Mouse (Mus musculus) olfactory bulb, adult 2 months (tissue): ENCODE results near the gene Helz2. TPM values are rescaled to one million over a fixed set of nuclear protein-coding genes. Genes with fewer than 3 reads are reported as not detected.
"Not testable (repeated sequence)": the region's sequence is repeated elsewhere in the genome, so short reads cannot be mapped to it uniquely, and the experiment has no call there.

Source experiments
- H3K27ac ChIP-seq: fragments of 200-500 bp; 2 replicates; pipeline ENCODE4 v1.5.1; 2012; ENCODE audit warnings: low read depth, low read length; ENCODE audit not compliant: insufficient read depth
- H3K4me1 ChIP-seq: fragments of 200-500 bp; 2 replicates; pipeline ENCODE4 v1.6.1; 2012; ENCODE audit warnings: low read length; ENCODE audit not compliant: control insufficient read depth, insufficient read depth
- H3K4me3 ChIP-seq: fragments of 200-500 bp; 2 replicates; pipeline ENCODE4 v1.5.1; 2012; ENCODE audit warnings: mild to moderate bottlenecking, low read depth, low read length, moderate library complexity; ENCODE audit not compliant: insufficient read depth
- CTCF ChIP-seq: fragments of 200-500 bp; IDR thresholded peaks from 2 replicates; pipeline ENCODE4 v1.5.1; 2012; ENCODE audit warnings: low read depth, mild to moderate bottlenecking, low read length, moderate library complexity; ENCODE audit not compliant: insufficient read depth
- POLR2A ChIP-seq: fragments of 200-500 bp; IDR thresholded peaks from 2 replicates; pipeline ENCODE4 v1.6.1; 2012; ENCODE audit warnings: mild to moderate bottlenecking, low read depth, low read length, moderate library complexity; ENCODE audit not compliant: insufficient read depth
- WGBS: fragments of 180-500 bp; shearing (Covaris S2); methylation state at CpG from one replicate; pipeline ENCODE4 v1.1.7; 2018; 5-methylcytosine and 5-hydroxymethylcytosine counted together
- polyA plus RNA-seq: library from polyadenylated mRNA; stranded (reverse); fragments of >200 nt; gene quantifications from 2 replicates; pipeline ENCODE4 v1.2.4, GENCODE M21; 2012; ENCODE audit warnings: low replicate concordance; ENCODE audit not compliant: missing spikeins, insufficient read depth, insufficient read length

Gene Helz2
- polyA plus RNA-seq, 1 experiment: not detected

DNA sequence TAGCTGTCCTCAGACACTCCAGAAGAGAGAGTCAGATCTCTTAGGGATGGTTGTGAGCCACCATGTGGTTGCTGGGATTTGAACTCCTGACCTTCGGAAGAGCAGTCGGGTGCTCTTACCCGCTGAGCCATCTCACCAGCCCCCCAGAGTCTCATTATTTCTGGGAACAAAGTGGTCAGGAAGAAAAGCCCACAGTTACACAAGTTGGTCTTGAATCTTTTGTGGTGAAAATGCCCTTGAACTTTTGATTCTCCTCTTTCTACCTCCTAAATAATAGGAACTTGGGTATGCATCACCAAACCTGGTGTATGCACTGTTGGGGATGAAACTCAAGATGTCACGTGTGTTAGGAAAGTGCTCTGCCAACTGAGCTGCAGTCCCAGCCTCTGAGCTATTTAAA, 49.9 kb downstream of the Helz2 start:
- TF ChIP-seq CTCF (no peak), POLR2A (no peak)
- Histone ChIP-seq H3K27ac (no peak overlapping the region), H3K4me1 (peaks cover 6% of the 10 kb centered on the region), H3K4me3 (no peak overlapping the region)
- WGBS: 59% methylated on average over 4 of the region's 4 CpGs

DNA sequence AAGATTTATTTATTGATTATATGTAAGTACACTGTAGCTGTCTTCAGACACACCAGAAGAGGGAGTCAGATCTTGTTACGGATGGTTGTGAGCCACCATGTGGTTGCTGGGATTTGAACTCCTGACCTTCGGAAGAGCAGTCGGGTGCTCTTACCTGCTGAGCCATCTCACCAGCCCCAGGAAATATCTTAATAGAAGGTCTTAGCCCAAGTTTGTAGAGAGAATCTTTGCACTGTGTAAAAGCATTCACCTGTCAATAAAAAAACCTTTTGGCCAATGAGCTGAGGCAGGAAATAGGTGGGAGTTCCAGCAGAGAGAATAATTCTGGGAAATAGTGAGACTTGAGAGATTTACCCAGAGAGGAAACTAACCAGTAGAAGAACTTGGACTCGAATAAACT, 50.4 kb downstream of the Helz2 start:
- H3K27ac ChIP-seq, H3K4me3 ChIP-seq, H3K4me1 ChIP-seq: not testable (repeated sequence)
- WGBS: 74% methylated on average over 4 of the region's 4 CpGs

DNA sequence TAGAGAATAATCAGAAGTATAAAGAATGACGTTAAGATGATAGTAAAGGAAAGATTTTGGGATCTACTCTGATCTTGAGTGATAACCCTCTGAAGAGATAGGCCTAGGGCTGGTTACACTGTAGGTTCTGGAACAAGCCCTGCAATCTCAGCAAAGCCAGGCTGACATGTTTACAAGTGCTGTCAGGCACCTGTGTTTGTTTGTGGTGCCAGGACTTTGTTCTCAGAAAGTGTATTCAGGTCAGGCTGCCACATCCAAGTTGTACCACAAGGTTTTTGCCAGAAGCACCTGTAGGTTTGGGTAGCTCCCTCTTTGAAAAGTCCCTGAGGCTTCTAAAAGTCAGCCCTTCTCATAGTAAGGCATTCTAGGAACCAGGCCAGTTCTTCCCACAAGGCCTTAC, 52.5 kb downstream of the Helz2 start:
- Histone ChIP-seq H3K4me1 (peaks cover 6% of the 10 kb centered on the region), H3K27ac (no peak overlapping the region), H3K4me3 (no peak overlapping the region)
- 91% methylated on average over 1 of the region's 1 CpGs for WGBS
- TF ChIP-seq CTCF: no peak
- no peak for TF ChIP-seq POLR2A

DNA sequence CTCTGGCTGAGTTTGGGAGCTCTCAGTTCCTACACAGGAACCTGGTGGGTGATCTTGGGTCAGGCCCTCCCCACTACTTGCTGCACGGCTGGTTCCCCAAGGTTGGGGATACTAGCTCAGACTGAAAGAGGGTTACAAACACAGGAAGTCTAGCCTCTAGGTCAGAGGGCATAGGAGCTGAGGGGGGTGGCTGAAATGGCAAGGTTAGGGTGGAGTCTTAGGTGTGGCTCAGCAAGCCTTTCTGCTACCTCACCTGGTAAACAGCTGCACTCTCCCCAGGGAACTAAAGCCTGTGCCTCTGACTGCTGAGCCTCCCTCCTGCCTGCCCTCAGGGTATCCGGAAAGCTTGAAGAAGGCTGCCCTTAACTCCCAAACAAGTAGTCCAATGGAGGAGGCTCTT, 53.1 kb downstream of the Helz2 start:
- Histone ChIP-seq H3K27ac (no peak overlapping the region), H3K4me1 (peaks cover 6% of the 10 kb centered on the region), H3K4me3 (0 out of 2 replicates have a peak overlapping the region, but pooled peaks have one; percentile 2)
- TF ChIP-seq POLR2A (no peak), CTCF (no peak)
- 66% methylated on average over 2 of the region's 2 CpGs for WGBS

DNA sequence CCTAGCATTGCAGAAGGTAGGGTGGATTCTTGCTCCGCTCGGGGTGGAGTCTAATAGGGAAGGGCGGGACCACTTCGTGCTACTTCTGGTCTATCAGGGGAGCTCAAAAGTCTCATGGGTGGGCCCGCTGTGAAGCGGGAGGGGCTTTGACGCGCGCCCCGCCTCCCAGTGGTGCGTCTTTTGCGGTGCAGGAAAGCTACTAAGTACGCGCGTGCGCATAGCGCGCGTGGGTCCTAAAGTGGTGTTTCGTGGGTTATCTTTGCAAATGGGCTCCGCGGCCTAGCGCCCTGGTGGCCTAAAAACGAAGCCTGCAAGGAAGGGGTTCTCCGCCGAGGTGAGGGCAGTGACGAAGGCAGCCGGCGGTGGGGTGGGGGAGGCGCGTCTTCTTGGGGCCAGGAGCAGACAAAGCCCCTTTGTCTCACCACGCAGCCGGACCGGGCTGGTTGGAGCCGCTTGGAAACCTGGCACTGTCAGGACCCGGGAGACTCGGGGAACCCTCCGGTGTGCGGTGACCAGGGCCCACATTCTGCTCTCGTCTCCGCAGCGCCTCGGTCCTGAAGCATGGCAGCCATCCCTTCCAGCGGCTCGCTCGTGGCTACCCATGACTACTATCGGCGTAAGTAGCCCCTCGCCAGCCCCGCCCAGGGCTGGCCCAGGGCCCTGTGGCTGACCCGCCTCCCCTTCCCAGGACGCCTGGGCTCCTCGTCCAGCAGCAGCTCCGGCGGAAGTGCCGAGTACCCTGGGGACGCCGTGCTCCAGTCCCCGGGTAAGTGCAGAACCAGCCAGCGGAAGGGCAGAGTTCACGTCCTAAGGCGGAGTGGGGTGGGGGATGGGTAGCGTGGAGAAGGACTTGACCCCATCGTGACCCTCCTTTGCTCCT, 54.5 kb downstream of the Helz2 start, which contains the start of gene Ppdpf:
Ppdpf (plus strand) TSS at position 127 of the 880 bp plus-strand sequence.
- TF ChIP-seq POLR2A: peak; percentile 34; the same call in 1 of the 2 replicates
- TF ChIP-seq CTCF: peak; percentile 7; the same call in 1 of the 2 replicates
- Histone ChIP-seq H3K4me1 (peaks cover 6% of the 10 kb centered on the region), H3K27ac (peak within 1 kb of the TSS; percentile 84), H3K4me3 (peak within 1 kb of the TSS; percentile 69)
- under 1% methylated on average over 64 of the region's 64 CpGs for WGBS

DNA sequence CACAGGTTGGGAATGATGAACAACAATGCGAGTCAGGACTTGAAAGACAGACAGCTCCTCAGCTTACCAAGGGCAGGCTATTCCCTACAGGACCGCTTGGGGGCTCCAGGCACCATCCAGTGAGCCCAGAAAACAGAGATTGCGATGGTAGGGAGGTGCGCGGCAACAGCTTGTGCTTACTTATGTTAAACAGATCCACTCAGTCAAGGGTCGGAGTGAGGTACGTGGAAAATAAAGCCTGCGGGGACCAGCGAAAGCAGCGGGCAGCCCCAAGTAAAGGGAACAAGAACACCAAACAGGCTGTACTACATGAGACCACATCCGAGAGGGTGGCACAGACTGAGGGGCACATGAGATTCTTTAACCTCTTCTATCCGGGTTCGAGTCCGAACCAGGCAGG, 55.2 kb downstream of the Helz2 start:
- WGBS: under 1% methylated on average over 14 of the region's 14 CpGs
- Histone ChIP-seq H3K4me1 (peaks cover 6% of the 10 kb centered on the region), H3K4me3 (peak overlapping the region; percentile 69), H3K27ac (peak overlapping the region; percentile 66)
- TF ChIP-seq POLR2A (no peak), CTCF (peak; percentile 89)

DNA sequence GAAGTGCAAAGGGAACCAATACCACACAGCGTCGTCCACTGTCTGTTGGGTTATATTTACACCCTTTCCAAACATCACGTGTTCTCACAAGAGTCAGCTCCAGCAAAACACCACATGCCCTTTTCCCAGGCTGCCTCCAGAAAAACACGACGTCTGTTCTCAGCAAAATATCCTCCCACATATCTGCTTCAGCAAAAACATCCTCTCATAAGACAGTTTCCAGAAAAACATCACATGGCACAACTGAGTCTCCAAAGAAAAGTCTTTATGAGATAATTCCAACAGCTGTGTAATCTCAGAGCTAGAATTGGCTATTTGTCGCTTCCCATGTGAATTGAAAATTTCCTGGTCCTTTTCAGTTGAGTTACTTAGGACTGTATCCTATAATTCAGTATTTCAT, 60.9 kb downstream of the Helz2 start:
- H3K4me3 ChIP-seq: no peak overlapping the region
- no peak overlapping the region for H3K27ac ChIP-seq
- H3K4me1 ChIP-seq: no peaks in the 10 kb centered on the region
- 40% methylated on average over 6 of the region's 6 CpGs for WGBS
- TF ChIP-seq POLR2A (no peak), CTCF (no peak)

DNA sequence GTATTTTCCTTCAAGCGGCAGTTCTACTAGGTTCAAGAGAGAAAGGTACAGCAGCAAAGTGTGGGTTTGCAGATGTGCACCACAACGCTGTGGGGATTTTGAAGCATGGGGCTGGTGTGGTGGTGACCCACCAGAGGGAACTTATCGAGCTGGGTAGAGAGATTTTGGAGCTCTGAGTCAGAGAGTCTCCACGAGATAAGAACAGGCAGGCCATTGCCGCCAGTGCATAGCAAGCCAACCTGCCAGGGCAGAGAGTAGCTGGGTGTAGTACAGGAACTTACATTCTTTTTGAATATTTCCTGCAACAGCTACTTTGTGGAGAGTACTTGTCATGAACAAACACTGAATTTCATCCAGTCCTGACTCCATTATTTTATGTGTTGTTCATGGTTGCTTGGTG, 63.4 kb downstream of the Helz2 start:
- TF ChIP-seq CTCF: no peak
- TF ChIP-seq POLR2A: no peak
- WGBS: 92% methylated on average over 5 of the region's 5 CpGs
- no peak overlapping the region for H3K27ac ChIP-seq
- H3K4me1 ChIP-seq: no peaks in the 10 kb centered on the region
- H3K4me3 ChIP-seq: no peak overlapping the region

DNA sequence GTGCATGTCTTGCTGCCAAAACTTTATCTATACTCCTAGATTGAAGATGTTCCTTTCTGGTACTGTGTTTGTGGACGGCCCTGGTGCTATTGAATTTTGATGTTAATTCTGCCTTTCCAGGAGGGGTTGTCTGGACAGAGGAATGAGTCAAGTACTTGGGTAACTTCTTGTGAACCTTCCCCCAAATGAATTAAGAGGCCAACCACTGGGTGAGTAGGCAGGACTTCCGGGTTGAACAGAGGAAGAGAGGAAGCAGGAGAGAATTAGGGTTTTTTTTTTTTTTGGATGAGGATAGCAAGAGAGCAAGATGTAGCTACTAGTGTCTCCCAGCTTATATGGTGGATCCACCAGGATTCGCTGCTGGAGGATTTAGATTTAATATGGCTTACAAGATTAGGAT, 63.8 kb downstream of the Helz2 start:
- H3K27ac ChIP-seq: no peak overlapping the region
- no peaks in the 10 kb centered on the region for H3K4me1 ChIP-seq
- TF ChIP-seq POLR2A (no peak), CTCF (no peak)
- 82% methylated on average over 3 of the region's 3 CpGs for WGBS
- no peak overlapping the region for H3K4me3 ChIP-seq

Other genes starting within 250 kb of the Helz2 start
- gene Chrna4, start 198.5 kb downstream of the Helz2 start, polyA plus RNA-seq: not detected in 2 replicates
- gene Kcnq2, start 106.7 kb downstream of the Helz2 start, polyA plus RNA-seq: 209 TPM in 1 of 2 replicates, not detected in the other
- gene Eef1a2, start 85.0 kb downstream of the Helz2 start, polyA plus RNA-seq: 147 TPM in 1 of 2 replicates, not detected in the other
- not detected in 2 replicates for gene Ppdpf, start 54.8 kb downstream of the Helz2 start, polyA plus RNA-seq
- gene Ptk6, start 39.2 kb downstream of the Helz2 start, polyA plus RNA-seq: not detected in 2 replicates
- gene Srms, start 28.8 kb downstream of the Helz2 start, polyA plus RNA-seq: not detected in 2 replicates
- gene Fndc11, start 22.0 kb downstream of the Helz2 start, polyA plus RNA-seq: not detected in 2 replicates
- gene Gmeb2, start 46.0 kb upstream of the Helz2 start, polyA plus RNA-seq: not detected in 2 replicates
- not detected in 2 replicates for gene Stmn3, start 72.5 kb upstream of the Helz2 start, polyA plus RNA-seq
- not detected in 2 replicates for gene Rtel1, start 77.7 kb upstream of the Helz2 start, polyA plus RNA-seq
- gene Zgpat, start 122.9 kb upstream of the Helz2 start, polyA plus RNA-seq: 445 TPM in 1 of 2 replicates, not detected in the other
- gene Arfrp1, start 123.4 kb upstream of the Helz2 start, polyA plus RNA-seq: not detected in 2 replicates
- not detected in 2 replicates for gene Lime1, start 138.1 kb upstream of the Helz2 start, polyA plus RNA-seq
- not detected in 2 replicates for gene Zbtb46, start 217.4 kb upstream of the Helz2 start, polyA plus RNA-seq